Mouse (Mus musculus) spleen, adult 12 weeks (tissue): ENCODE data around the gene Mark4.
A peak's percentile ranks its signal among the peaks of the same experiment; 100 is the strongest.

Source experiments
- DNase-seq: peaks from one replicate; pipeline ENCODE4 v3.0.0; 2022; ENCODE audit warnings: low spot score

Gene Mark4

DNA sequence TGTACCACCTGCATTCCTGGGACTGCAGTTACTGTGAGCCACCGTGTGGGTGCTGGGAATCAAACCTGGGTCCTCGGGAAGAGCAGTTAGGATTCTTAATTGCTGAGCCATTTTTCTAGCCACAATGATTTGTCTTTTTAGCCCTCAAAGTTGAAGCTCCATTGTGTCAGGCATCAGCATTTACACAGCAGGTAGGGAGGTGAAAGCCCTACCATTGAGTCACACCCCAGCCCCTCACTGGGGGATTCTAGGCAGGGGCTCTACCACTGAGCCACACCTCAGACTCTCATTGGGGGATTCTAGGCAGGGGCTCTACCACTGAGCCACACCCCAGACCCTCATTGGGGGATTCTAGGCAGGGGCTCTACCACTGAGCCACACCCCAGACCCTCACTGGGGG lies 22.3 kb downstream of the Mark4 start:
- DNase-seq: no peak

DNA sequence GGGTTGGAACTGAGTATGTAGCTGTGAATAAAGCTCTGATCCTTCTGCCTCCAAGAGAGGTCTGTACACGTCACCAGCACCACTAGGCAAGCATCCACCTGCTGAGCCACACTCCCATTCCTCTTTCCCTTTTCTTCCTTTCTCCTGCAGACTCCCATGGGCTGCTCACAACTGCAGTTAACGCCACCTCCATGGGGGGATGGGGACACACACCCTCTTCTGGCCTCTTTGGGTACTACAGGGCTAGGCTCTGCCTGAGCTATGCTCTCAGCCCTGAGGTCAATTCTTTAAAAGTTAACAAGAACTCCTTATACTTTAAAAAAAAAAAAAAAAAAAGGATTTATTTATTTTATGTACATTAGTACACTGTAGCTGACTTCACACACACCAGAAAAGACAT lies 26.1 kb downstream of the Mark4 start:
- no peak for DNase-seq

DNA sequence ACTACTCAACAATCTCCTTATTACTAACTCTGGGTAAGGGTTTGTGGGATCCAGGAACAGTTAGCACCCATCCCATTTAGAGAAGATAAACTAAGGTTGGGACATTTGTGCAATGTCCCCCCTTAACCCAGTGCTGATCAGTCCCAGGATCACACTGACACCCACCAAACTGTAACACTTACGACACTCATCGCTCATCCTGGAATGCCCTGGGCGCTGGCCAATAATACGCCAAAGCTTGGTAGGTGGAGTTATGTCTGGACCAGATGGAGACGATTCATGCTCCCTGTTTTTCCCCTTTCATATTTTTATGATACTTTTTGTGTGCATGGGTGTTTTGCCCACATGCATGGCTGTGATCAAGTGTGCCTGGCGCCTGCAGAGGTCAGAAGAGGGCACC lies 28.2 kb downstream of the Mark4 start:
- DNase-seq: no peak

DNA sequence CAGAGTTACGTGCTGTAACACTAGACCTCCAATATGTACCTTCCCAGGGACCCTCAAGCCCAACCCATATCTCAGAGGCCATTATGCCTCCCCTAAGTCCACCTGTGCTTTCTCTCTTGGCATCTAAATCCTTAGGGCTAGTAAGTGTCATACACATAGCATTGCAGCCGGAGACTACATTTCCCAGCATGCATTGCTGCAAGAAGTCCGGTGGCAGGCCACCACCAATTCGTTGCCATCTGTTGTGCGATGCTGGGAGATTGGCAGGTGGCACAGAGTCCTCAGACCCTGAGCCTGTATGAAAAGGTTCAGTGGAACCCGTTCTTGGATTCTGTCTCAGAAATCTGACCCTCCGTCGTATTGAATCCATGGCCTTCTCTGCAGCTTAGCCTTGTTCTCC lies 28.9 kb downstream of the Mark4 start:
- DNase-seq: no peak

DNA sequence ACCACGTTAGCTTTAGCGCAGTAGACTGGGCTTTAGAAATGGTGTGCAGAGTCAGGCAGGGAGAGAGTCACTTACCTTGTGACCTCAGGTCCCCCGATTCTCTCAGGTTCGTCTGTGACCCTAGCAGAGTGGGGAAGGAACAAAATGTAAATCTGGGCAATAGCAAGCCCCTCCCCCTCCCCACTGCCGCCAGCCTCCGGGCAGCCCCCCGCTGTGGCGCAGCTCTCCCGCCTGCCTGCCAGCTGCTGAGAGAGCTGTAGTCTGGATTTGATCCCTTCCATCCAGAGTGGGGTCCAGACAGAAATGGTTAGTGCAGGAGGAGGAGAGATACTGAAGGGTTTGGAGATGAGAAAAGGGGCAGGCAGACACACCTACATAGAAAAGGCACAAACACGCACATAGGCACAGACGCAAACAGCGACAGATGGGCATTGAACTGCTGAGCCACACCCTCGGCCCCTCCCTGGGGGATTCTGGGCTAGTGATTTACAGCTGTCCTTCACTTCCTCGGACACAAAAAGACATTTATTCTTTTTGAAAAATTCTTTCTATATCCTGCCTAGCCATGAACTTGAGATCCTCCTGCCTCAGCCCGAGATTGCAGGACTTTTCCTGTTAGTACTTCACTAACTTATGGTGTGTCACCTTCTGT lies 30.5 kb downstream of the Mark4 start:
- DNase-seq: no peak

DNA sequence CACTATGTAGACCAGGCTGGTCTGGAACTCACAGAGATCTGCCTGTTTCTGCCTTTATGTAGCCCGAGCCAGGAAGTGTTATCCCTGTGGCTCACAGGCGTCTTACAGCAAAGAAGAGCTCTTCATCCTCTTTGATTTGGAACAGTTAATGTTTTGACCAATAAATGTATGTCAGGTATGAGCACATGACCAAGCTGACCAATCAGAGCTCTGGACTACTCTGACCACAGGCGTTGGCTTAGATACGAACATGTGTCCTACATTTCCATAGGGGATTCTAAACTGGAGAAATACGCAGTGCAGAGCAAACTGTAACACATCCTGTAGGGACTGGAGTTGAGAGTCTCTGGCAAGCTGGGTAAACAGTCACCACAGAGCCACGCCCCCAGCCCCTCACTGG lies 31.7 kb downstream of the Mark4 start:
- no peak for DNase-seq

DNA sequence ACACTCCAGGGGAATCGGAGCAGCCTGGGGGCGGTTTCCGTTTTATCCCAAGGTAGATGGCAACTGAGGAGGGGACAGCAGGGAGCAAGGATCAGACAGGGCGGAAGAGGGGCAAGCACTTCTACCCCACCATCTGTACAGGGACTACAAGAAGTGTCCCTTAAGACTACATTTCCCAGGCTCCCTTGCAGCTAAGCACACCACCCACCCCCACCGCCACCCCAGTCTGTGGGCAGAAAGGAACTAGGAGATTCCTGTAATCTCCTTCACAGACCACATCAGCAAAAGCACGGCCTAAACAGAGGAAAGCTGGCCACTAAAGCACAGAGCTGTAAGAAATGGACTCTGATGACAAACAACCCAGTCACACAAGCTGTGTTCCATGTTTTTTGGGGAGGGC lies 32.3 kb downstream of the Mark4 start:
- no peak for DNase-seq

DNA sequence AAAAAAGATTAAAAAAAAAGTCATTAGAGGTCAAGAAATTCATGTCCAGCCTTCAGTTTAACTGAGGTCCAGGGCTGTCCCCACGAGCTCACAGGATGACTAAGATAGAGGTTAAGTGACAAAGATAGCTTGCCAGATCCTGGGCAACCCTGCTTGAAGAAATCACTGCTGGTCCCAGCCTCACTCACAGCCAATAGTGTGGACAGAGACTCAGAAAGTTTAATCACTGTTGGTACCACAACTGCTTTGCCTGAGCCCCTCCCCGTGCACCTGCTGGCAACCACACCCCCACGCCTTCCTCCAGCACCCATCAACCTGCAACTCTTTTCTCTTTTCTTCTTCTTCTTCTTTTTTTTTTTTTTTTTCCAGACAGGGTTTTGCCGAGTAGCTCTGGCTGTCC lies 34.6 kb downstream of the Mark4 start:
- DNase-seq: no peak

DNA sequence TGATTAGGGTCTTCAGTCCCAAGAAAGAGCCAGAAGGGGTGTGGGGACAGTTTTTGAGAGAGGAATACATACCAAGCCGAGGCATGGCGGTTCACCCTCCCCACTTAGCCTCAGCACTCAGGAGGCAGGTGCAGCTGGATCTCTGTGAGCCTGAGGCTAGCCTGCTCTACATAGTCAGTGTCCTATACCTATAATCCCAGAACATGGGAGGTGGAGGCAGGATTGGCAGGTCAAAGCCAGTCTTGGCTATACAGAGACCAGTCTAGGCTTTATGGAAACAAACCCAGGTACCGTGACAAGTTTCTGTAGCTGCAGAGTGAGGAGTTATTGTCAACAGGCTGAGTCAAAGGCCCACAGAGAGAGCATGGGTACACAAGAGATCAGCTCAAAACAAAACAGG lies 35.5 kb downstream of the Mark4 start:
- DNase-seq: no peak

DNA sequence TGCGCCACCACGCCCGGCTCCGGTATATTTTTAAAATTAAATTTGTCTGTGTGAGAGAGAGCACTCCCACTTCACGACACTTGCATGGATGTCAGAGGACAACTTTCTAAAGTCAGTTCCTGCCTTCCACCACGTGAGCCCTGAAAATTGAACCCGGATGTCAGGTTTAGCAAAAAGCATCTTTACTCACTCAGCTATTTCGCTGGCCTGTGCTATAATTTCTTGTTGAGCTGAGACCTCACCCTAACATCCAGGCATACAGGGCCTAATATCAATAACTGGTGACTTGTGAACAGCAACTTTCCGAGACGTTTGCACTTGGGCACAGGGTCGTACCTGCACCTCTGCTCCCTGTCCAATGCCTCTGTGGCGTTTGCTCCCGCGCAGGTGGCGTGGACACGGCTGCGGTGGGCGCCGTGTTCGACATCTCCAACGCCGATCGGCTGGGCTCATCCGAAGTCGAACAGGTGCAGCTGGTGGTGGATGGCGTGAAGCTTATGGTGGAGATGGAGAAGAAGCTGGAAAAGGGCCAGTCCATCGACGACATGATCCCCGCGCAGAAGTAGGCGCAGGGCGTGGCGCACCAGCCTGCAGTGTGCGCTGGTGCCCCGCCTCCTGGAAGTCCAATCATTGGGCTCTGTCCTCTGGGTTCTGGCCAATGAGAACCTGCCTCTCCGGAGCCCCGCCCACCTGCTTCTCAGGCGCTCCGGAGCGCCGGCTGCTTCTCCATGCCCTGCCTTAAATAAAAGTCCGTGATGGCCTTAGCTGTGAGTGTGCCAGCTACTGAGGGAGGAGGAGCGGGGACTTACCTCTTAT lies 37.6 kb downstream of the Mark4 start:
- peak; percentile 57 for DNase-seq

DNA sequence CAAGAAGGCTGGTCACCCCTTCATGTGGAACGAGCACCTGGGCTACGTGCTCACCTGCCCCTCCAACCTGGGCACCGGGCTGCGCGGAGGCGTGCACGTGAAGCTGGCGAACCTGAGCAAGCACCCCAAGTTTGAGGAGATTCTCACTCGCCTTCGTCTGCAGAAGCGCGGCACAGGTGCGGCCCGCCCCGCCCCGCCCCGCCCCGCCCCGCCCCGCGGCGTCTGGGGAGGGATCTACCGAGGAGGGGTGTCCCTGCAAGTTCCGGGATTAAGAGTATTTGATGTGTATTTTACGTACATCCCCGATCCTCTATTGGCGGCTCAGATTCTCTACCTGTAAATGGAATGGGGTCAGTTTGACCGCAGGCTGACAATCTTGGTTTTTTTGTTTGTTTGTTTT lies 38.5 kb downstream of the Mark4 start:
- DNase-seq: no peak

DNA sequence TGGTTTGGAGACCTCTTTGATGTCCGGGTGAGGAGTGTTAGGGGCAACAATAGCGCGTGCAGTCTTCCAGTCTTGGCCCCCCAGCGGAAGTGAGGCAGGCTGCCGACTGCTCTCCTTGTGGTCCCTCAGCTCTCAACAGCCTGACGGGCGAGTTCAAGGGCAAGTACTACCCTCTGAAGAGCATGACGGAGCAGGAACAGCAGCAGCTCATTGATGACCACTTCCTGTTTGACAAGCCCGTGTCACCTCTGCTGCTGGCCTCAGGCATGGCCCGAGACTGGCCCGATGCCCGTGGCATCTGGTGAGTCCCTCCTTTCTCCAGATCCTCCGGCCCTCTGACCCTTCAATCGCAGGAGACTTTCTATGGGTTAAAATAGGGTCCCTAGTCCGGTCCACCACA lies 42.0 kb downstream of the Mark4 start:
- DNase-seq: no peak

DNA sequence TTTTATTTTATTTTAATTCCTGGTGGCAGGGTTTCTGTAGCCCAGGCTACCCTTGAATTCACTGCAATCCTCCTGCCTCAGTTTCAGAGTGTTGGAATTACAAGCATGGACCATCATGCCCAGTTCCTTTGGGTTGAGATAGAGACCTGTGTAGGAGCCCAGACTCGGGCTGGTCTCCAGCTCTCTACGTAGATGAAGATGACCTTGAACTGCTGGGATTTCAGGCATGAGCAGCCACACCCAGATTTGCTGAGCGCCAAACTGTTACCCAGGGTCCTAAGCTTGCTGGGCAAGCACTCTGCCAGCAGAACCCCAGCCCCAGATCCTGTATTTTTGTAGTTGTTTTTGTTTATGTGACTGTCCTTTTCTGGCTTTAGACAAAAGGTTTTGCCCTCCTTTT lies 45.1 kb downstream of the Mark4 start:
- no peak for DNase-seq

DNA sequence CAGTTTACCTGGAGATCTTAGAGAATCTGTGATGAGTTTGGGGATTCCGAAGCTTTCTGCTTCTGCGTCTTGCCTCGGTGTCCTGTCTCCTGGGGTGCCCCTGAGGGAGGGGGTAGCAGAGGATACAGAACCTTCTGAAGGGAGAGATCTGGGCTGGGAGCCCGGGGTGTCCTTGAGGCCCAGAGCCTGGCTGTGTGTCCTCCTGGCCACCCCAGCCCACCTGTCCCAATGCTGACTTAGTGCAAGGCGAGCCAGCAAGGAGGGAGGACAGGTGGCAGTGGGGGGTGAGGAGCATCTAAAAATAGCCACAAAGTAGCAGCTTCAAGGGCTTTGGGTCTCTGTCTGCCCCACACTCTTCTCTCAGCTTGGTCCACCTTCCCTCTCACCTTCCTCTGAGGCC lies 46.8 kb downstream of the Mark4 start:
- no peak for DNase-seq

DNA sequence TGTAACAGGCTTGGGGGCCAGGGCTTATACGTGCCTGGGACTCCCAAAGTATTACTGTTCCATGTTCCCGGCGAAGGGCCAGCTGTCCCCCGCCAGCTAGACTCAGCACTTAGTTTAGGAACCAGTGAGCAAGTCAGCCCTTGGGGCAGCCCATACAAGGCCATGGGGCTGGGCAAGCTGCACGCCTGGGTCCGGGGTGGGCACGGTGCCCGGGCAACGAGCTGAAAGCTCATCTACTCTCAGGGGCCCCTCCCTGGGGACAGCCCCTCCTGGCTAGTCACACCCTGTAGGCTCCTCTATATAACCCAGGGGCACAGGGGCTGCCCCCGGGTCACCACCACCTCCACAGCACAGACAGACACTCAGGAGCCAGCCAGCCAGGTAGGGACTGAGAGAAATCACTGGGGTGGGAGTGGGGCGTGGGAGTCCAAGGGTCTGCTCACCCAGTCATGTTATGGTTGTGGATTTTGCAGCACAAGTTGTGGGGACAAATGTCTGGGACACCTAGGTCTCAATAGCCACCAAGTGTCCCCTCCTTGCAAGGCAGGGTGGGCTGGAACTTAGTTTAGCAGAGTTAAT lies 47.8 kb downstream of the Mark4 start:
- no peak for DNase-seq

DNA sequence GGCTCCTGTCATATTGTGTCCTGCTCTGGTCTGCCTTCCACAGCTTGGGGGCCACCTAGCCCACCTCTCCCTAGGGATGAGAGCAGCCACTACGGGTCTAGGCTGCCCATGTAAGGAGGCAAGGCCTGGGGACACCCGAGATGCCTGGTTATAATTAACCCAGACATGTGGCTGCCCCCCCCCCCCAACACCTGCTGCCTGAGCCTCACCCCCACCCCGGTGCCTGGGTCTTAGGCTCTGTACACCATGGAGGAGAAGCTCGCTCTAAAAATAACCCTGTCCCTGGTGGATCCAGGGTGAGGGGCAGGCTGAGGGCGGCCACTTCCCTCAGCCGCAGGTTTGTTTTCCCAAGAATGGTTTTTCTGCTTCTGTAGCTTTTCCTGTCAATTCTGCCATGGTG lies 48.9 kb downstream of the Mark4 start:
- no peak for DNase-seq

DNA sequence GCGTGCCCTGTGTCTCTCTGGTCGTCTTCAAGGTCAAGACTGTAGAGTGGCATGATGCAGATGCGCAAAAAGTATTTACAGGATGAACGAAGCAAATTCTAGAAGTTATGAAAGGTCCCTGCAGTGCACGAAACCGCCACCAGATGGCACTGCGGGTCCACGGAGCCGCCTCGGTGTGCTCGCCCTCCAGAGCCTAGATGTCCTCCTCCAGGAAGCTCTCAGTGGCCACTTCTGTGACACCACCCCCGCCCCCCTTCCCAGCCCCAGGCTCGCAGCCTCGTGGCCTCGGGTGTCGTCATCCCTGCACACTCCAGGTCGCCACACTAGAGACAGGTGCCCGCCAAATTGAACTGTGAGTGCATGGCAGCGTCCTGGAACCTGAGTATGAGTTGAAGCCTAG lies 53.2 kb downstream of the Mark4 start:
- peak; percentile 67 for DNase-seq

DNA sequence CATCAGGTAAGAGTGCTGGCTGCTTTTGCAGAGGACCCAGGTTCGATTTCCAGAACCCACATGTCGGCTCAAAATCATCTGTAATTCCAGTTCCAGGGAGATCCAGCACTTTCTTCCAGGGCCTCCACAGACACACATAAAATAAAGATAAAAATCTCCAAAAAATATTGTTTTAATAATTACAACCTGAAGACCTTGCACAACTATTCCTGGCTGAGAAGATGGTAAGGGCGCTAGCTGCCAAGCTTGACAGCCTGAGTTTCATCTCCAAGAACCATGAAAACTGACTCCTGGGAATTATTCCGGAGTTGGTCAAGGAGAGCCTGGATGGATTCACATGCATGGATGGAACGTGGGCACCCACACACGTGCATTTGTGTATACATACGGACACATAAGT lies 54.1 kb downstream of the Mark4 start, which contains the start of gene Ckm:
Gene Ckm, plus strand, starts transcription at position 301 of the 400 bp plus-strand sequence.
- DNase-seq: no peak

DNA sequence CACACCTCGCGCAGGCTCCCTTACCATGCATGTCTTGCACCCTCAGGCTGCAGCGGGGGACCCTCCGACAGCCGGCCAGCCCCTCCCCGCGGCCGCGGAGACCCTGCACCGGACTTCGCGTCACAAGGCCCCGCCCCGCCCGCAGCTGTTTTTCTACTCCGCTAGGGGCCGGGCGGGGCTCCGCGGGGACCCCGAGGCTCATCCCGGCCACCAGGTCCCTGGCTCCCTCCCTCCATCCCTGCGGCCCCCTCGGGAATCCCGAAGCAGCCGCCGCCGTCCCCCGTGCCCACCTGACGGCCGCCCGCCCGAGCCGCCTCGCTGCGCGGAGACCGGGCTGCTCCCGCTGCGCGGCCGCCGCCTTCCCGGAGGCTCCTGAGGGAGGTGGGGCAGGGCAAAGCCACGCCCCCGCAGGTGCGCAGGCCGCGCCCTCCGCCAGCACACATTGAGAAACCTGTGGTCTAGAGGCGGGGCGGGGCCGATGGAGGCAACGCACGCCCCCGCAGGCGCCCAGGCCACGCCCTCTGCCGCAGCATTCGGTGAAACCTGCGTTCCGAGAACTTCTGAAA lies 54.8 kb downstream of the Mark4 start, which contains the start of gene Klc3:
Gene Klc3, minus strand, starts transcription at position 374 of the 566 bp plus-strand sequence.
- DNase-seq: peak; percentile 54

DNA sequence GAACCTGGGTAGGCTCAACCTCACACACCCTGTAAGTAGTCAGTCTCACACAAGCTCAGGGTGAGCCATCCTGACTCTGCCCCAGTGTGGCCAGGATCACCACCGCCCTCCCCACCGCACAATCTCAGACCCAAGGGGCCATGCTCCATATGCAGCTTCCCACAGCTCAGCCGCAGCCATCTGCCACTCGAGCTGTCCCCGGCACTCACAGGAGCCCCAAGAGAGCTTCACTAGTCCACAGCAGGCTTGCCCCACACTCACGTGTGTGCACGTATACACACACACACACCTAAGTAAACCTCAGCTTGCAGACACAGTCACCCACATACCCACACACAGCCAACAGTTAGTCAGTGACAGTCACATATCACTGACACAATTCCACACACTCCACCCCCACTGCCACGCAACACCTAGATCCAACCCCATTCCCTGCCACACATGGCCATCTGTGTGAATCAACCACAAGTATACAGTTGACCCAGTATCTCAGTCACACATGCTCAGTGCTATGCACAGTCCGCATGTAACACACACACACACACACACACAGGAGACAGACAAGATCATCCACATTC lies 56.0 kb downstream of the Mark4 start:
- no peak for DNase-seq

DNA sequence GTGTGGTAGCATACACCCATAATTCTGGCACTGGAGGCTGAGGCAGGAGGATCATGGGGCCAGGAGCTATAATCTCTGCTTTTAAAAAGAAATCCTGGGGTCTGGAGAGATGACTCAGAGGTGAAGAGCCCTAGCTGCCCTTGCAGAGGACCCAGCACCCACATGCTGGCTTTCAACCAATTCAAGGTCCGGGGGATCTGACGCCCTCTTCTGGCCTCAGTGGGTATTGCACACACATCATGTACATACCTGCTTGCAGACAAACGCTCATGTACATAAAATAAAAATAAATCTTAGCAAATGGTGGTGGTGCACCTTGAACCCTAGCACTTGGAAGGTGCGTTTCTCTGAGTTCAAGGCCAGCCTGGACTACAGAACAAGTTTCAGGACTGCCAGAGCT lies 57.7 kb downstream of the Mark4 start:
- DNase-seq: no peak

DNA sequence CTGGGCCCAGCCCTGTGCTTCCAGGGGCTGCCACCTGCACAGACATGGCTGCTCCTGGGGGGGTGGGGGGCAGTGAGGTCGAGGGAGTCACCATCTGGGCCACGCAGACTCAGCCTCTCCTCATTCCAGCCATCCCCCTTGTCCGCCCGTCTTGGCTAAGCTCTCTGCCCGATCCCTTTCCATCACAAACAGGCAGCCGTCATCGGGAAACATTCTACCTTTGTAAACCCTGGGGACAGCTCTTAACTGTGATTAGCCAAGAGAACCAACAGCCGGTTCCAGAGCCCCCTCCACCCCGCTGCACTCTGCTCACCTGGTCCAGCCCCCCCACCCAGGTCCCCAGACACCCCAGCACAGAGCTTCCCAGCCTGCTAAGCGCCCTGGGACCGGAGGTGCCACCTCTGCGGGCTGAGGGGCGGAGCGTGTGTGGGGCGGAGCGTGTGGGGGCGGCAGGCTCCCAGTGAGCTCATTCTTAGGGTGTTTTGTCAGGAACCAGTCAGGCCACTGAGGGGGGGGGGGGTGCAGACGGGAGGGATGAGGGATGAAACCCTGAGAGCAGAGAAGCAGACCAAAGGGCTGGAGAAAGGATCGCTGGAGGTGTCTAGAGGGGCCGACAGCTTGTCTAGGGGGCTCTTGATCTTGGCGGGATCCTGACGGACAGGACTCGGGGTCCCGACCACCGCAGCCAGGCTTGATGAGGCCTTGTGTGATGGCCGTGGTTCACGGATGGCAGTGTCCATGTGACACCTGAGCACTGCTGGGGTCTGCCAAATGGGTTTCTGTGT lies 58.9 kb downstream of the Mark4 start:
- DNase-seq: no peak
